Mouse (Mus musculus) lung, adult 2 months (tissue): ENCODE measurements at regions not wholly inside any gene's neighbourhood (a gene's known extent, or its start where the extent isn't known, plus 50 kb on each side); places are given as distances from the start of the nearest gene placed in this dataset.

Experiments used
- CTCF ChIP-seq: fragments of 200-500 bp; IDR thresholded peaks from 2 replicates; pipeline ENCODE4 v1.5.1; 2011; ENCODE audit warnings: mild to moderate bottlenecking, low read length, control low read depth; ENCODE audit not compliant: insufficient read depth
- POLR2A ChIP-seq: fragments of 200-500 bp; IDR thresholded peaks from 2 replicates; pipeline ENCODE4 v1.6.1; 2011; ENCODE audit warnings: low read depth, mild to moderate bottlenecking, control low read depth, low read length, borderline replicate concordance; ENCODE audit errors: extremely low read depth

DNA sequence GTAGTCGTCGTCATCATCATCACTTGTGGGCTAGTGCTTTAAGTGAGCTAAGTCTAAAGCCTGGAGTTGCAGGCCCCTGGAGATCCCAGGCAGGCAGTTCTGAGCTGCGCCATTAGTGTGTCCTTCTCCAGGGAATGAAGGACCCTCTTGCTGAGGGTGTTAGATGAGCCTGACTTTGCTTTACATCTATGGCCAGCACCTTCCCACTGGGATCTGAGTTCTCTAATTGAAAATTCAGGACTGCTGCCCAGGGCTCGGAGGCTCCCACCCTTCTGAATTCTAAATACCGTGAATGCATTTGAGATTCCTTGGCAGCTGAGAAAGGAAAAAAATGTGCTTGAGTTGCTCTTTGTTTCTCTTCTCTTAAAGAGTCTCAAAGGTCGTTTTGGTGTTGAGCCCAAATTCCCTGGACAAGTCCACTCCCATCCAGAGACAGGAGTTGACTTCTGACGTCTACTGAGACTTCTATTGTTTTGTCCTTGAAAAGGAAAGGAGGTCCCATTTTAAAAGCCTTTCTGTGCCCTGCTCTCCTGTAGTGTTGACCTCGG, 335.9 kb downstream of the 1810013L24Rik start:
- TF ChIP-seq CTCF (no peak), POLR2A (no peak)
